In genomic region chr3:39460183-39460888, GRCm38 (mm10) we compare ENCODE assay signal across 8 mouse cellular contexts.
DNase-seq lines count a peak whose midpoint lies in the region; ATAC-seq lines count a peak whose summit lies in the region.

No protein-coding gene starts in this region.

- no peaks in the 10 kb centered on the region for H3K9me3 ChIP-seq in heart, embryonic 12.5 days (replicated peaks)
- H3K9me3 ChIP-seq in limb, embryonic 13.5 days: no peaks in the 10 kb centered on the region

- H3K9ac ChIP-seq in heart, embryonic 12.5 days: no peak overlapping the region
- no peak overlapping the region for H3K9ac ChIP-seq in limb, embryonic 13.5 days

- 59% methylated on average over 14 of the region's 14 CpGs for WGBS in heart, embryonic 12.5 days
- WGBS in limb, embryonic 13.5 days: 49% methylated on average over 14 of the region's 14 CpGs

- H3K27ac ChIP-seq in heart, embryonic 12.5 days (ENCODE audit: poor library complexity, severe bottlenecking): 0 out of 2 replicates have a peak overlapping the region, but pooled peaks have one; percentile 21
- H3K27ac ChIP-seq in limb, embryonic 13.5 days: peak overlapping the region; percentile 85

- H3K36me3 ChIP-seq in heart, embryonic 12.5 days: no peaks in the 10 kb centered on the region
- no peaks in the 10 kb centered on the region for H3K36me3 ChIP-seq in limb, embryonic 13.5 days

- no peak for DNase-seq in heart, adult 18-20 months
- peak; percentile 25 to 27 for DNase-seq in right cerebral cortex, postnatal 10 days (ENCODE audit: low spot score in 2 of 2)
- DNase-seq in right cerebral cortex, adult 18-20 months: no peak
- no peak for DNase-seq in thymus, postnatal 25 days
- no peak for DNase-seq in yolk sac, embryonic 10.5 days (ENCODE audit: low spot score)
- DNase-seq in thymus, postnatal 10 days (ENCODE audit: low spot score in 2 of 2): no peak

- no peak; the same call in 1 of the 2 replicates for ATAC-seq in heart, embryonic 12.5 days (ENCODE audit: insufficient number of reproducible peaks, low FRiP score)
- ATAC-seq in limb, embryonic 13.5 days (ENCODE audit: low FRiP score, low read depth): peak; percentile 89

- H3K4me2 ChIP-seq in heart, embryonic 12.5 days: no peak overlapping the region
- H3K4me2 ChIP-seq in limb, embryonic 13.5 days (replicated peaks): peak overlapping the region; percentile 44

- no peak overlapping the region for H3K4me3 ChIP-seq in heart, embryonic 12.5 days
- 0 out of 2 replicates have a peak overlapping the region, but pooled peaks have one; percentile 9 for H3K4me3 ChIP-seq in limb, embryonic 13.5 days

- H3K4me1 ChIP-seq in heart, embryonic 12.5 days (replicated peaks): peaks cover 13% of the 10 kb centered on the region
- peaks cover 15% of the 10 kb centered on the region for H3K4me1 ChIP-seq in limb, embryonic 13.5 days

- H3K27me3 ChIP-seq in heart, embryonic 12.5 days (replicated peaks): no peaks in the 10 kb centered on the region
- H3K27me3 ChIP-seq in limb, embryonic 13.5 days: no peaks in the 10 kb centered on the region

Comparison
In these comparisons a context has a peak if more than half of its experiments do, and no peak if none do; other contexts are left out.
1. DNase-seq: peak in right cerebral cortex, postnatal 10 days (2 of 2); none in heart, adult 18-20 months (0 of 2), right cerebral cortex, adult 18-20 months (single experiment), thymus, postnatal 25 days (single experiment), yolk sac, embryonic 10.5 days (single experiment) and thymus, postnatal 10 days (0 of 2).